Mouse (Mus musculus) Muller cell, postnatal 12 days (primary cell): Measurements from ENCODE around the gene Gramd1b.

Experiments used
- DNase-seq: peaks from one replicate; pipeline ENCODE4 v3.0.0-alpha.2; 2015; ENCODE audit errors: inconsistent ontology term

The Gramd1b gene

GRCm38 (mm10) chr9:40531027-40531621 is at the start of gene Gramd1b:
Gene Gramd1b, minus strand, starts transcription at chr9:40531383.
- DNase-seq = peak; percentile 17

DNA sequence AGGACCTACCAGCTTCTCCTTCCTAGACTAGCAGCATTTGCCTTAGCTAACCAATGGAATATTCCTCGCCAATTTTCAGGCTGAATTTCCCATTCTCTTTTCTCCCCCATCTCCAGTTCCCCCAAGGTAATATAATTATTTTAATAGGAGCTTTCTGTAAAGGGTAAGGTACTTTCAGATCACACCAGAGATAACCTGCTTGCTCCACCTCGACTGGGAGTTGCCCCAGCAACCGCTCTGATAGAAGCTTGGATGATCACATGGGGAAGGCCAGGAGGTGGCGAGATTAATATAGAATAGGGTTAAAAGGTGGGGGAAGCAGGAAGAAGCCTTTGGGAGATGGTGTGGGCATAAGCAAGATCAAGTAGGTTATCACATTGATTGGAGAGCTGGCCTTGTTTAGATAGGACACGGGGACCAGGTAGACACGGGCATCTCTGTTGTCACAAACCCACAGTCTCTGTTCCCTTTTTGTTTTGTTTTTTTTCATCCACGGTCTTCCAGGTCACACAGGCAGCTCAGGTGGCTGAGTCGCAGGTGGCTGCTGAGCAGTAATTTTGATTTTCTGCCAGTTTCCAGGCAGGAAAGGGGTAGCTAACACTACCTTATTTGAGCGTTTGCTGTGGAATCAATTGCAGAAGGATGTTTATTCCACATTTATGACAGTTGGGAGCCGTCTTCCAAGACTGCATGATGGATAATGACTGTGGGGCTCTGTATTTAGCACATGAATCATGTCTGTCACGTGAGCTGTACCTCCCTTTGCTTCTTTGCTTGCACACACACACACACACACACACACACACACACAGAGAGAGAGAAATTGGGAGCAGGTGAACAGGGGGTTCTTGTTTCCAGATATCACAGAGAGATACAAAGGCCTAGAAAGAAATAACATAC is 47.8 kb upstream of the Gramd1b start:
- no peak for DNase-seq

DNA sequence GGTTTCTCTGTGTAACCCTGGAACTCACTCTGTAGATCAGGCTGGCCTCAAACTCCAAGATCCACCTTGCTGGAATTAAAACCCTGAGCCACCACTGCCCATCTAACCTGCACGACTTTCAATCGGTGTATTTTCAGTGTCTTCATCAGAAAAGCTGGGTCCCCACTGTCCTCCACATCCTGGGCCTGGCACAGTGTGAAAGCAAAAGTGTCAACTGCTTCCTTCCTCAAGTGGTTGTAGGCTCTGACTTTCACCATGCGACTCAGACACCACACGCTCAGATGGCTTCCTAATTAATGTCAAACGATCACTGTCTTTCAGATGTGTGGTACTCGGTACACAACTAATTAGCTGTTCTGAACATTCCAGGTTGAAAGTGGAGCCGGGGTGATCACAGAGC is 45.9 kb upstream of the Gramd1b start:
- no peak for DNase-seq

- DNase-seq = peak; percentile 64
Observed at GRCm38 (mm10) chr9:40575053-40575985, 44.1 kb upstream of the Gramd1b start.

- peak; percentile 30 for DNase-seq
Observed at GRCm38 (mm10) chr9:40571280-40571679, 40.1 kb upstream of the Gramd1b start.

DNA sequence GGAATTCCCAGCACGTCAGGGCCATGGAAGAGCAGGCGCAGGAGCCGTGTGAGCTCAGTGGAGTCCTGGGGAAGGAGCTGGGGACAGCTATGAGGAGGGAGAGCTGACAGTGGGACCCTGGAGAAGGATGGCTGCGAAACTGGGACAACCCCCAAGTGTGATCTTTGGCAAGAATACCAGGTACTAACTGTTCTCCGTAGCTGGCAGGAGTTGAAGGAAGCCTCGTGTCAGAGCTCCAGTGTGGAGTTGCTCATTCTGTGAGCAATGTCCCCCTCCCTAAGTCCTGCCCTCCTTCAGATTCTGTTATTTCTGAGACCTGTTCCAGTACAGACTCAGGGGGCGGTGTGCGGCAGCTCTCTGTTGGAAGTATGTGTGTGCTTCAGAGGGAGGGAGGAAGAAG is 36.9 kb upstream of the Gramd1b start:
- DNase-seq = no peak

- no peak for DNase-seq
Observed at GRCm38 (mm10) chr9:40563750-40564149, 32.6 kb upstream of the Gramd1b start.

DNA sequence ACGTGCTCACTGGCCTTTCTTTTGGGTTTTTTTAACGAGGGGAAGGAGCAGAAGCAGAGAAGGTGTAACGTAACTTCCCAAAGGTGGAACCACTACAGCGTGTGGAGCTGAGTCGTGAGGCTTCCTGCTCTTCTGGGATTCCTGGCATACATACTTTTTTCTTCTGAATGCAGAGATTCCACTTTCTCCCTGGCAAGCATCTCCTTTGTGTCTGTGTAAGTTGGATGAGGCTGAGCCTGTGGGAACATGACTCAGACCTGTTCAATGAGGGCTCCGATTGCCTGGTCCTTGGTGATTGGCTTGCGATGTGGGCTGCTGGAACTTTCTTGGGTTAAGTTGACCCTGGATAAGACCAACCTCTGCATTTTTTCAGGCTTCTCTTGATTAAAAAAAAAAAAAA is 28.5 kb upstream of the Gramd1b start:
- peak; percentile 55 for DNase-seq

DNA sequence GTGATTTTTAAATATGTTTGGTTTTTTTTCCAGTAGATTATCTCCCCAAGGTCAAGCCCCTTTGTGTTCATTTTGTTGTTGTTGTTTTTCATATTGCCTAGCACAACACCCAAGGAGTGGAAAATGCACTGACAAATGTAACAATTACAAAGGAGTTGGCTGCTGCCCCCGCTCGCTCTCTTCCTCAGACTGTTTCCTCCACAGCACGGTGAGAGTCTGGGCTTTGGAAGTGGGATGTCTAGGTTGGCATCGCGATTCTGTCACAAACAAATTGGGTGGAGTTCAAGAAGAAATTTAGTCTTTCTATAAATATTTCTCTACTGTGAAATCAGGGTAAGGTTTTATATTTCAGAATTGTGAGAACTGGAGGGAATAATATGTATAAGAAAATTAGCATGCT is 26.6 kb upstream of the Gramd1b start:
- DNase-seq = no peak

- no peak for DNase-seq
Observed at GRCm38 (mm10) chr9:40556396-40556795, 25.2 kb upstream of the Gramd1b start.

DNA sequence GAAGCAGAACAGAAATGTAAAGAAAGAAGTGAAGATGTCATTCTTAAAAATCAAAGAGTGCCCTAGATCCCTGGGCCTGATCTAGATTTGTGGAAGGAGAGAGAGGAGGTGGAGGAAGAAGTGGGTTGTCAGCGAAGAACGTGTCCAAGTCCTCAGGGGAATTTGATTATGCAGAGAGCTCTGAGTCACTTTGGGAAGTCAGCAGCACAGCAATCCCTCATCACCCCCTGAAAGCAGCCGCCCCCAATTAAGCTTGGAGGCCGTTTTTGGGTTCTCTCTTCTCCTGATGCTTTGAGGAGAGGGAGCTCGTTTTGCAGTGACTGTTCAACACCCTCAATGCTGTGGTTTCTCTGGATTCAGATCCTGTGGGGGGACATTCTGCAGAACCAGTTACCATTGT is 24.1 kb upstream of the Gramd1b start:
- DNase-seq = no peak

- no peak for DNase-seq
Observed at GRCm38 (mm10) chr9:40547876-40548275, 16.7 kb upstream of the Gramd1b start.

DNA sequence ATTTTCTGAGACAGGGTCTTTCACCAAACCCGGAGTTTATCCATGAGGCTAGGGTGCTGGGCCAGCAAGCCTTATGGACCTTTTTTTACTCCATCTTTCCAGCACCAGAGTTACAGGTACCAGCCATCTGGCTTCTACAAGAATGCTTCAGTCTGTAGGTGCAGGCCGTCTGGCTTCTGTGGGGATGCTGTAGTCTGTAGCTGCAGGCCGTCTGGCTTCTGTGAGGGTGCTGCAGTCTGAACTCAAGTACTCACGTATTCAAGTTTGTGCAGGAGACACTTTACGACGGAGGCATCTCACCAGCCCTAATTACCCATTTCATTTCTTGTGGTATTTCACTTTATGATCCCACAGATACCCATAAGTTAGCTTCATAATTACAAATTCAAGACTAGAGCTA is 14.0 kb upstream of the Gramd1b start:
- no peak for DNase-seq

- DNase-seq = peak; percentile 19
Observed at GRCm38 (mm10) chr9:40539588-40540140, 8.5 kb upstream of the Gramd1b start.

GRCm38 (mm10) chr9:40537708-40538105 is 6.5 kb upstream of the Gramd1b start:
- DNase-seq = peak; percentile 77

- no peak for DNase-seq
Observed at GRCm38 (mm10) chr9:40537044-40537707, 6.0 kb upstream of the Gramd1b start.

DNA sequence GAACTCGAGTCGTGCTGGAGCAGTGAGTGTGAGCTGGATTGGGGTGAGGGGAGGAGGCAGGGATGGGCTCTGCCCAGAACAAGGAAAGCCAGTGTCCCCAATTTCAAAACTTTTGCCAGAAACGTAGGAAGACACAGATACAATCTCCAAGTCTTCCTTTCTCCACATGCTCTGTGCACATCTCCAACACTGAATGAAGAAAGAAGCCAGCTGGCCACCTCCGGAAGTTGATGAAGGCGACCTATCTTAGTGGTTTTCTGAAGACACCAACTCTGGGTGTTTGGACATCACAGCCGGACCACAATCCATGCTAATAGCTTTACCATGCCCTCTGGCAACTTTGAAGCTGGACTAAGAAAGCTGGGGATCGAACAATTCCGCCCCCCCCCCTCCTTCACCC is 647 bp downstream of the Gramd1b start:
- DNase-seq = no peak

GRCm38 (mm10) chr9:40528733-40529132 is 2.5 kb downstream of the Gramd1b start:
- no peak for DNase-seq

DNA sequence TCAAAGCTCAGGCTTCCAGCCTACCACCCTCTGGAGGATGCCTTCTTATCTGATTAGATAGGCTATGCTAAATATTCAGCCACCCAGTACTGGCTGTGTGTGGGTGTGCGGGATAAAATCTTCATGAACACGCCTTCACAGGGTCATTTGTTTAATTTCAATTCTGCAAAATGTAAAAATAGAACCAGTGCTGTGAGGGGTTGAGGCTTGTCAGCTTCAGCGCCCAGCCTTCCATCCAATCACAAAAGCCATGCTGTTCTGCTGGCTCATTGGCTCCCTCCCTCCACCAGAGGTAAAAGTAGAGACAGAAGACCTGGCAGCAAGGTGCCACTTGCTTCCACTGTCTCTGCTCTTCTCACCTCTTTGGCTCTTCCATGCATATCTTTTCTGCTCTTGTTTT is 4.3 kb downstream of the Gramd1b start:
- no peak for DNase-seq

DNA sequence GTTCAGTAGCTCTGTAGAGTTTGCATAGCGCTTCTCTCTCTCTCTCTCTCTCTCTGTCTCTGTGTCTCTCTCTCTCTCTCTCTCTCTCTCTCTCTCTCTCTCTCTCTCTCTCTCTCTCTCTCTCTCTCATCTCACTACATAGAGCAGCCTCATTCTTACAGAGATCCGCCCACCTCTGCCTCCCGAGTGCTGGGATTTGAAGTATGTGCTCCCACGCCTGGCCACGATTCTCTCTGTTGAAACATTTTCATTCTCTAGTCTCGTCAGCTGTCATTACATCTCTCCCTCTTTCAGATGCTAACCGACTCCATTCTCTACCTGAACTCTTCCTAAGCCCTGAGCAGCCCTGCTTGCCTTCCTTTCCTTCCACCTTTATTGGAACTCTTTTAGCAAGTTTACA is 9.0 kb downstream of the Gramd1b start:
- no peak for DNase-seq

DNA sequence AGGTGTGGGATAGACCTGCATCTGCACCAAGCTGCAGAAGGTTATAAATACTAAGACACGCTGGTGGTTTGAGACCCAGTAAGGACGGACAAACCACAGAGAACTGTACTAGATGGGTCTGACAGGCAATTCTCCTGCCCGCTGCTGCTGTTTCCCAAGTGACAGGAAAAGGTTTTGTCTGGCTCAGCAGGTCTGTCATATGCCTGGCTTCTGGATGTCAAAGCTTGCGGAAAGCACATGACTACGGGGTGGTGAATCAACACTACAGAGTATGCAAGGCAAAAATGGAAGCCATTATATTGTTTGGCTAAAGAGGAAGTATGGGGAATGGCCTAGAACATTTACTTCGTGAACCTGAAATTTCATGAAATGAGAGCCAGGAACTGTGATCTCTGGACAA is 10.1 kb downstream of the Gramd1b start:
- DNase-seq = no peak
